Mouse (Mus musculus): ENCODE results near the gene Med24.
"Not testable (repeated sequence)": the region's sequence is repeated elsewhere in the genome, so short reads cannot be mapped to it uniquely, and the experiment has no call there.

The Med24 gene

DNA sequence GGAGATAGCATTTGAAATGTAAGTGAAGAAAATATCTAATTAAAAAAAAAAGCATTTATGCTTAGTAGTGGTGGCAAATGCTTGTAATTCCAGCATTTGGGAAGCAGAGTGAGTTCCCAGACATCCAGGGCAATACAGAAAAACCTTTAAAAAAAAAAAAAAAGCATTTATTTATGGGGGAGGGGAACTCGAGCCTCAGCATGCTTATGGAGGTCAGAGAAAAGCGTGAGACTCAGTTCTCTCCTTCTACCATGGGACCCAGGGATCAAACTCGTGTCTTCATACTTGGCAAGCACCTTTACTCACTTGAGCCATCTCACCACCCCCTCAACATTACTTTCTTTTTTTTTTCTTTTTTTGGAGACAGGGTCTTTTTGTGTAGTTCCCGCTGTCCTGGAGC is 48.0 kb downstream of the Med24 start:
- in situ Hi-C loops (cut with MboI; ENCODE audit: low pct_unique_long_range_greater_than_20kb in 1 of 2, low sequenced_read_pairs in 2 of 2, unreplicated experiment in 1 of 2): no loop called here

DNA sequence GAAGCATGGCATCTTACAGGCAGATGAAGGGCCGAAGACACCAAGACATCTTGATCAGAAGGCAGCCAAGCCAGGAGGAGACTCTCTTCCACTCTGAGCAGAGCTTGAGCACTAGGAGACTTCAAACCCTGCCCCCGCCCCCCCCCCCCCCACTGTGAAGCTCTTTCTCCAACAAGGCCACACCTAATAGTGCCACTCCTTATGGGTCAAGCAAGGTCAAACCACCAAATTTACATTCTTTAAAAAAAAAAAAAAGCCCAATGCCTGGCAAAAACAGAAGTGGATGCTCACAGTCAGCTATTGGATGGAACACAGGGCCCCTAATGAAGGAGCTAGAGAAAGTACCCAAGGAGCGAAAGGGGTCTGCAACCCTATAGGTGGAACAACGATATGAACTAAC is 48.6 kb downstream of the Med24 start:
- in situ Hi-C loops (cut with MboI; ENCODE audit: low pct_unique_long_range_greater_than_20kb in 1 of 2, low sequenced_read_pairs in 2 of 2, unreplicated experiment in 1 of 2): not testable (repeated sequence)

DNA sequence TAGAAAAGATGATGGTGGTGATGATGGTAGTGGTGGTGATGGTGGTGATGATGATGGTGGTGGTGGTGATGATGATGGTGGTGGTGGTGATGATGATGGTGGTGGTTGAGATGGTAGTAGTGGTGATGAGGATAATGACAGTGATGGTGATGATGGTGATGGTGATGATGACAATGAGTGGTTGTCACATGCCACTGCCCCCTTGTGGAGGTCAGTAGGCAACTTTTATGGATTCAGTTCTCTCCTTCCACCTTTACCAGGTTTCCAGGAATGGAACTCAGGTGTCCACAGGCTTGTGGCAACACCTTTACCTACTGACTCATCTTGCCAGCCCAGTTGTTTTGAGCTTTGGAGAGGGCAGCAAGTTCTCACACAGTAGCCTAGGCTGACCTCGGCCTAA is 49.2 kb downstream of the Med24 start:
- in situ Hi-C loops (cut with MboI; ENCODE audit: low pct_unique_long_range_greater_than_20kb in 1 of 2, low sequenced_read_pairs in 2 of 2, unreplicated experiment in 1 of 2): no loop called here

DNA sequence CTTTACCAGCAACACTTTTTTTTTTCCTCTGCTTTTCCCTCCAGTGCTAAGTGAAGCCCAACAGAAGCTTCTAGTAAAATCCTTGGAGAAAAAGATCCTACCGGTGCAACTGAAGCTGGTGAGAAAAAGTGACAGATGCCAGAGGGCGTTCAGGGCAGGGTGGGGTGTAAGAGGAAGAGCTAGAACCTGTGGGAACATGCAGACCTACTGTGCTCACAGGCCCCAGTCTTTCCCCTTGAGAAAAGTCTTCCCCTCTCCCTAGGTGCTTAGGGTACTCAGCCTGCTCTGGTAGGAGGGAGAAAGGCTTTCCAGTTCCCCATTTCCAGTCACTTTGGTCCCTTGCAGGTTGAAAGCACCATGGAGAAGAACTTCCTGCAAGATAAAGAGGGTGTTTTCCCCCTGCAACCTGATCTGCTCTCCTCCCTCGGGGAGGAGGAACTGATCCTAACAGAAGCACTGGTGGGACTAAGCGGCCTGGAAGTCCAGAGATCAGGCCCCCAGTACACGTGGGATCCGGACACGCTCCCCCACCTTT is 53.3 kb downstream of the Med24 start:
- in situ Hi-C loops (cut with MboI; ENCODE audit: low pct_unique_long_range_greater_than_20kb in 1 of 2, low sequenced_read_pairs in 2 of 2, unreplicated experiment in 1 of 2): no loop called here

DNA sequence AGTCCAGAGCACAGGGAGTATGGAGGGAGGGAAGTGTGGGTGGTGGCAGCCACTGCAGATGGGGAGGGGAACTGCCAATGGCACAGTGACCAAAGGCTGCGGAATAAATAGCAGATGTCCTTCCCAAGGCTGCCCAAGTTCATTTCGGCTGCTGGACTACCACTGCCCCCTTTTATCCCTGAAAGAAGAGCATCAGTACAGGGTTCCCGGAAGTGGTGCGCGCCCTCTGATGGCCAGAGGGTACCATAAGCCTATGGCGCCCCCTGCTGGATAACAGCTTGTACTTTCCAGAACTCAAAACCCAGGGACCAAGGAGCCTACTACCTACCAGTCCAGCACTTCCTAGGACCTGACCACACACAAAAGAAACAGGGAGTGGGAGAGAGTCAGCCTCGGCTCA is 56.1 kb downstream of the Med24 start:
- in situ Hi-C loops (cut with MboI; ENCODE audit: low pct_unique_long_range_greater_than_20kb in 1 of 2, low sequenced_read_pairs in 2 of 2, unreplicated experiment in 1 of 2): not testable (repeated sequence)

DNA sequence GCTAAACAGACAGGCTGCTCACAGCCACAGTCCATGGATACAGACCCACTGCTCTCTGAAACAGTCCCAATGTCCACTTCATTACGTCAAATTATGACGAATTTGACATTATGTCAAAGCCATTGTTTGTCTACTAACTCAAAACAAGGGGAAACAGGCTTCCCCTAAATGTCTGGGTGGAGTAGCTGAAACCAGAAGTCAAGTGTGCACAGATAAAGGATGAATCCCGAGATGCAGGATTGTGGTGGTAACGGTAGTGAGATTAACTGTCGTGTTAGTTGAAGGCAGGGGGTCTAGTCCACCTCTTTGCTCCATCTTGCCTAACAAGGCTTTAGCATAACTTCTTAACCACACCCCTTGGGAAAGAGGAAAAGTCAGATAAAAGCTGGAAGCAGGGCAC is 56.8 kb downstream of the Med24 start:
- in situ Hi-C loops (cut with MboI; ENCODE audit: low pct_unique_long_range_greater_than_20kb in 1 of 2, low sequenced_read_pairs in 2 of 2, unreplicated experiment in 1 of 2): no loop called here

DNA sequence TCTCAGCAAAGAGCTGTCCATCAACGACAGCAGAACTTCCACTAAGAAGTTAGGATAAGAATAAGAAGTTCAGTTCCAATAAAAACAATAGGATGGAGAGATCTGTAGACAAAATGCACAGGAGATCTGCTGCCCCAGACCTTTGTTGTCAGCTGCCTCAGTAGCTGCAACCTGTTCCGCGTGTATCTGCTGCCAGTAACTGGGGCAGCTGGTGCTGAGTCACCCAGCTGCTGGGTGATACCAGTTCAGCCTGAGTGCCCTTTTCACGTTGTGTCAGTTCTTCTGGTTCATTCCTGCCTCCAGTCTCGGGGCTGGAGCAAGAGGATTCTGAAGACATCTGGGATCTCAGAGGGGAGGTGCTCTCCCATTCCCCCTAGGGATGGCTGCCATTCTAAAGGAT is 57.4 kb downstream of the Med24 start:
- in situ Hi-C loops (cut with MboI; ENCODE audit: low pct_unique_long_range_greater_than_20kb in 1 of 2, low sequenced_read_pairs in 2 of 2, unreplicated experiment in 1 of 2): no loop called here

DNA sequence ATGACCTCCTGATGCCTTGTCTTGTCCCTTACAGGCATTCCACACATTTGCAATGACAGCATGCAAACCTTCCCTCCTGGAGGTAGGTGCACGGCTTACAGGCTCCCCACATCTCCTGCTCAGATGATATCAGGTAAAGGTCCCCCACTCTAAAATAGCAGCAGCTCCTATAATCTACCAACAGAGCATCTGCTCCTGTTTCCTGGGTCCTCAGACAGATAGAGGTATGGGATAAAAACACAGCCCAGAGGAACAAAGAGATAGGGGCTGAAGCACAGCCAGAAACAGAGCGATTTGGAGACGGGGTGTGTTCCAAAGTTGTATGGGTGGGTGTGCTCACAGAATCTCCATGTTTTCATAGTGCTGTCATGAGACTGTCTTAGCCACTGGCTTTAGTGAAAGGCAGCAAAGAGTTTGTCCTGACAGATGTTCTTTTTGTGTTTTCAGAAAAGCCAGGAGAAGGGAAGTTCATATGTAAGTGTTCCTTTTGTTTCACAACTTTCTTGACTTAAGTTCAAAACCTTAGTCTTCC is 57.9 kb downstream of the Med24 start:
- in situ Hi-C loops (cut with MboI; ENCODE audit: low pct_unique_long_range_greater_than_20kb in 1 of 2, low sequenced_read_pairs in 2 of 2, unreplicated experiment in 1 of 2): no loop called here

DNA sequence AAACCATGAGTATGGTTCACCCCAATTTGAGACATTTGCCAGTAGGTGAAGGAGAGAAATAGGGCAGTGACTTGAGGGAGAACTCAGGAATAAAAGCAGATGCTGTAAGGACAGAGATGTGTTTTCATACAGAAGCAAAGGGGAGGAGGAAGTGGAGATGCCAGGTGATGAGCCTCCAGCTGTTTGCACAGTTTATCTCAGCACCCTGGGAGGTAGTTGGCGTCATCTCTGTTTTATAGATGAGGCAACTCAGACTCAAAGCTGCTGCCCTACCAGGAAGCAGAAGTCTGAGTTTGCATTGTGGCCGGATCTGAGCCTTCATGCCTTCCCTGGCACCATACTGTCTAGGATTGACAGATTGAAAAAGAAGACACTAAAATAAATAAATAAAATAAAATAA is 60.3 kb downstream of the Med24 start:
- in situ Hi-C loops (cut with MboI; ENCODE audit: low pct_unique_long_range_greater_than_20kb in 1 of 2, low sequenced_read_pairs in 2 of 2, unreplicated experiment in 1 of 2): no loop called here

DNA sequence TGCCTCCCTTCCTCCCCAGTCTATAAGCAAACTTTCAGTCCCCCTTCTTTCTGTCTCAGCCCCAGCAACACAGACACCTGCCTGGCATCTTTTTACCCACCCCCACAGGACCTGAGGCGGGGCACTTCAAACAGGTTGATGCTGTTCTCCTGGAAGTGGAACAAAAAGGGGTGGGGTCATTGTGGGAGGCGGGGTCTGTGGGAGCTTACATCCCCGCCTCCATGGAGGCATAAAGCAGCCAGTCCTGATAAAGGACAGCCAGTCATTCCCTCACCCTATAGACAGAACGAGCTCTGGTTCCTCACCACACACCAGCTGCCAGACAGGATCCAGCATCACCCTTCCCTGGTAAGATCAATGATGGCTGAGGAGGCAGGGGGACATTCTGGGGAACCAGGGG is 65.1 kb downstream of the Med24 start, which contains the start of gene Gsdma:
Gene Gsdma (plus strand): TSS at position 261 of the 400 bp plus-strand sequence.
- in situ Hi-C loops (cut with MboI; ENCODE audit: low pct_unique_long_range_greater_than_20kb in 1 of 2, low sequenced_read_pairs in 2 of 2, unreplicated experiment in 1 of 2): no loop called here

DNA sequence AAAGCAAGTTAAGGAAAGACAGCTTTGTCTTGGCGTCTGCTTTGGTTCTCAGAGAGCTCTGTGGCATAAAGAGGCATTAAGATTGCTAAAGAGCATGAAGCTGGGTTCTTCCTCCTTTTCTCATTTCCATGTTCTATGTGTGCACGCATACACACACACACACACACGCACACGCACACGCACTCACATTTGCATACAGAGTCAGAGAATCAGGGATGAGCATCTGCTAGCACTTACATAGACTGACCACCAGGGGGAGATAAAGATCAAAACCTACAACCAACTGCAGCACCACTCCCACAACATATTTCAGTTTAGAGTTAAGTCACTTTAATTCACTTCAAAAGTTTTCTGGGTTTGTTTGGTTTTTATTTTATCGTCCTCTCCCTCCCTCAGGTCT is 68.7 kb downstream of the Med24 start:
- in situ Hi-C loops (cut with MboI; ENCODE audit: low pct_unique_long_range_greater_than_20kb in 1 of 2, low sequenced_read_pairs in 2 of 2, unreplicated experiment in 1 of 2): no loop called here

DNA sequence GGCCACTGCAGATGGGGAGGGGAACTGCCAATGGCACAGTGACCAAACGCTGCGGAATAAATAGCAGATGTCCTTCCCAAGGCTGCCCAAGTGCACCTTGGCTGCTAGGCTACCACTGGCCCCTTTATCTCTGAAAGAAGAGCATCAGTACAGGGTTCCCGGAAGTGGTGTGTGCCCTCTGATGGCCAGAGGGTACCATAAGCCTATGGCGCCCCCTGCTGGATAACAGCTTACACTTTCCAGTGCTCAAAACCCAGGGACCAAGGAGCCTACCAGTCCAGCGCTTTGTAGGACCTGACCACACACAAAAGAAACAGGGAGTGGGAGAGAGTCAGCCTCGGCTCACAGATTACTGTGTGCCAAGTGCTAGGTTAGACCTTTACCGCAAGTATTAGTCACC is 74.2 kb downstream of the Med24 start:
- in situ Hi-C loops (cut with MboI; ENCODE audit: low pct_unique_long_range_greater_than_20kb in 1 of 2, low sequenced_read_pairs in 2 of 2, unreplicated experiment in 1 of 2): not testable (repeated sequence)
